In the genomic region with DNA sequence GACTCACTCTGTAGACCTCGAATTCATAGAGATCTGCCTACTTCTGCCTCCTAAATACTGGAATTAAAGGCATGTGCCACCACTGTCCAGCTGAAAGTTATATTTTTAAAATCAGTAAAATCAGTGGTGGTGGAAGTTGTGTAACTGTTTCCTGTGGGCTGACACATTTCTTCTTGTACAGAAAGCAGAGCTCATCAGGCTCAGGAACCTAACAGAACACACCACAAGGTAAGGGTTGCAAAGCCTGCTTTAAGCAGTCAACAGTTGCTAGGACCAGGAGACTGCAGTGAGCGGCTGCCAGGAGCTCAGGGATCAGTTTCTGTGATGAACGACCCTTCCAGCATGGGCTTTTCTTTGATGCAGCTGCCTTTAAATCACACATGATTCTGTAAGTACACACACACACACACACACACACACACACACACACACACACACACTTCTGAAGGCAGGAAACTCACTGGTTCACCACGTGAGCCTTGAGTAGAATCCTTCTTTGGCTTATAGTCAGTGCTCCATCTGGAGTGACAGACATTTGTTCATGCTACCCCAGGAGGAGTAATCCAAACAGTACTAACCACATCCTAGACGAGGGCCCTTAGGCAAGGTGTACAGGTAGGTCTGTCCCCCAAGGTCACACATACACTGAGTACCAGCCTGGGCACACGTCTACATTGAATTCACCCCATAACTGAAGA, we compare ENCODE assay signal across 23 mouse cellular contexts. TPM values are rescaled to one million over a fixed set of nuclear protein-coding genes. Genes with fewer than 3 reads are reported as not detected.
DNase-seq lines count a peak whose midpoint lies in the region; ATAC-seq and TF ChIP-seq lines count a peak whose summit lies in the region.
"Had no signal": no experiment of that assay in that cellular context is flagged by ENCODE, and none has a peak within 500 bp of the region (broad histone marks: within the 10 kb centered on the region; RNA-seq: fewer than 3 reads in every experiment).

No protein-coding gene starts in this region.

- TF ChIP-seq CTCF in intestine, postnatal 0 days (IDR thresholded peaks at IDR 0.05; ENCODE audit: low read depth) = no peak
- TF ChIP-seq CTCF in stomach, postnatal 0 days (IDR thresholded peaks at IDR 0.05; ENCODE audit: low read depth) = no peak

- H3K9ac ChIP-seq in intestine, embryonic 14.5 days (ENCODE audit: low read length) = no peak overlapping the region
- H3K9ac ChIP-seq in intestine, postnatal 0 days (ENCODE audit: low read depth, low read length) = no peak overlapping the region
- no peak overlapping the region for H3K9ac ChIP-seq in forebrain, embryonic 16.5 days (replicated peaks; ENCODE audit: low read depth, low read length)
- H3K9ac ChIP-seq in stomach, postnatal 0 days (ENCODE audit: low read length) = no peak overlapping the region
- H3K9ac ChIP-seq: heart, embryonic 13.5 days; liver, embryonic 13.5 days; lung, embryonic 15.5 days had no signal

- no peaks in the 10 kb centered on the region for H3K36me3 ChIP-seq in intestine, embryonic 14.5 days (ENCODE audit: control insufficient read depth, insufficient read depth, low read length)
- H3K36me3 ChIP-seq in intestine, postnatal 0 days (ENCODE audit: control insufficient read depth, insufficient read depth) = no peaks in the 10 kb centered on the region
- no peaks in the 10 kb centered on the region for H3K36me3 ChIP-seq in forebrain, embryonic 16.5 days (ENCODE audit: control insufficient read depth, insufficient read depth)
- no peaks in the 10 kb centered on the region for H3K36me3 ChIP-seq in stomach, postnatal 0 days (ENCODE audit: control insufficient read depth, insufficient read depth, low read length)
- H3K36me3 ChIP-seq: G1E; heart, embryonic 13.5 days; liver, embryonic 13.5 days; lung, embryonic 15.5 days had no signal

- no peak overlapping the region for H3K4me3 ChIP-seq in intestine, embryonic 14.5 days (ENCODE audit: low read depth, low read length)
- no peak overlapping the region for H3K4me3 ChIP-seq in intestine, postnatal 0 days (ENCODE audit: low read depth, low read length)
- no peak overlapping the region for H3K4me3 ChIP-seq in forebrain, embryonic 16.5 days (replicated peaks; ENCODE audit: low read length)
- no peak overlapping the region for H3K4me3 ChIP-seq in stomach, postnatal 0 days (ENCODE audit: low read depth, low read length)
- H3K4me3 ChIP-seq: erythroblast, embryonic 14.5 days; heart, embryonic 13.5 days; liver, embryonic 13.5 days; lung, embryonic 15.5 days; myocyte had no signal

- H3K4me1 ChIP-seq in intestine, embryonic 14.5 days (replicated peaks; ENCODE audit: control insufficient read depth, insufficient read depth, low read length) = no peaks in the 10 kb centered on the region
- no peaks in the 10 kb centered on the region for H3K4me1 ChIP-seq in intestine, postnatal 0 days (replicated peaks; ENCODE audit: control insufficient read depth, insufficient read depth, low read length)
- peaks cover 3% of the 10 kb centered on the region for H3K4me1 ChIP-seq in forebrain, embryonic 16.5 days (replicated peaks; ENCODE audit: control insufficient read depth, insufficient read depth, low read length)
- no peaks in the 10 kb centered on the region for H3K4me1 ChIP-seq in stomach, postnatal 0 days (replicated peaks; ENCODE audit: control insufficient read depth, insufficient read depth)
- H3K4me1 ChIP-seq: heart, embryonic 13.5 days; liver, embryonic 13.5 days; lung, embryonic 15.5 days had no signal

- TF ChIP-seq EP300 in stomach, postnatal 0 days (optimal IDR thresholded peaks at IDR 0.05) = no peak

- H3K27me3 ChIP-seq in intestine, embryonic 14.5 days (replicated peaks; ENCODE audit: control insufficient read depth, insufficient read depth, low read length) = no peaks in the 10 kb centered on the region
- H3K27me3 ChIP-seq in intestine, postnatal 0 days (replicated peaks; ENCODE audit: control insufficient read depth, insufficient read depth, low read length) = no peaks in the 10 kb centered on the region
- no peaks in the 10 kb centered on the region for H3K27me3 ChIP-seq in forebrain, embryonic 16.5 days (replicated peaks; ENCODE audit: control insufficient read depth, insufficient read depth, low read length)
- H3K27me3 ChIP-seq in stomach, postnatal 0 days (ENCODE audit: control insufficient read depth, insufficient read depth, low read length) = no peaks in the 10 kb centered on the region
- H3K27me3 ChIP-seq: heart, embryonic 13.5 days; liver, embryonic 13.5 days; lung, embryonic 15.5 days had no signal

- no peaks in the 10 kb centered on the region for H3K9me3 ChIP-seq in intestine, embryonic 14.5 days (ENCODE audit: control insufficient read depth, low read length)
- H3K9me3 ChIP-seq in intestine, postnatal 0 days (ENCODE audit: control insufficient read depth) = no peaks in the 10 kb centered on the region
- H3K9me3 ChIP-seq in forebrain, embryonic 16.5 days (ENCODE audit: control insufficient read depth, low read length) = no peaks in the 10 kb centered on the region
- no peaks in the 10 kb centered on the region for H3K9me3 ChIP-seq in stomach, postnatal 0 days (ENCODE audit: control insufficient read depth, low read length)
- H3K9me3 ChIP-seq: heart, embryonic 13.5 days; liver, embryonic 13.5 days; lung, embryonic 15.5 days had no signal

- H3K27ac ChIP-seq in intestine, embryonic 14.5 days (ENCODE audit: low read depth) = no peak overlapping the region
- H3K27ac ChIP-seq in intestine, postnatal 0 days (ENCODE audit: low read depth, low read length) = no peak overlapping the region
- no peak overlapping the region for H3K27ac ChIP-seq in forebrain, embryonic 16.5 days (ENCODE audit: low read length)
- H3K27ac ChIP-seq in stomach, postnatal 0 days (replicated peaks) = no peak overlapping the region
- H3K27ac ChIP-seq: heart, embryonic 13.5 days; hindbrain, postnatal 0 days; liver, embryonic 13.5 days; lung, embryonic 15.5 days; macrophage had no signal

- no peak overlapping the region for H3K4me2 ChIP-seq in intestine, embryonic 14.5 days (ENCODE audit: low read length)
- H3K4me2 ChIP-seq in intestine, postnatal 0 days (replicated peaks; ENCODE audit: low read depth) = no peak overlapping the region
- no peak overlapping the region for H3K4me2 ChIP-seq in forebrain, embryonic 16.5 days (ENCODE audit: low read length)
- no peak overlapping the region for H3K4me2 ChIP-seq in stomach, postnatal 0 days (replicated peaks; ENCODE audit: low read depth)
- H3K4me2 ChIP-seq: heart, embryonic 13.5 days; liver, embryonic 13.5 days; lung, embryonic 15.5 days had no signal

- WGBS in intestine, embryonic 14.5 days = 35% methylated on average over 6 of the region's 6 CpGs
- 56% methylated on average over 6 of the region's 6 CpGs for WGBS in intestine, postnatal 0 days
- WGBS in forebrain, embryonic 16.5 days = 61% methylated on average over 6 of the region's 6 CpGs
- 44% methylated on average over 6 of the region's 6 CpGs for WGBS in stomach, postnatal 0 days

- intact Hi-C loops in left cerebral cortex, postnatal 14 days (cut with DNase I) = no loop called here

- DNase-seq in intestine, embryonic 14.5 days (ENCODE audit: low spot score) = peak; percentile 21
- DNase-seq in CD4-positive, CD25-positive, alpha-beta regulatory T cell, adult 2 months (ENCODE audit: low read depth, low spot score) = peak; percentile 36
- peak; percentile 10 for DNase-seq in stomach, postnatal 0 days (ENCODE audit: low spot score)
- DNase-seq in neural tube, embryonic 10.5 days (ENCODE audit: extremely low spot score, low spot score) = no peak
- no peak for DNase-seq in left cerebral cortex, postnatal 14 days (ENCODE audit: low spot score in 2 of 2)
- DNase-seq in ovary, adult 18-20 months (ENCODE audit: low spot score) = no peak
- DNase-seq: B cell, adult 2 months; cerebellum, adult 11-12 months; cerebellum, postnatal 25 days; heart, postnatal 36 days; kidney, adult 9 months; liver, embryonic 13.5 days; midbrain, embryonic 14.5 days; right cerebral cortex, postnatal 14 days had no signal

- ATAC-seq in intestine, embryonic 14.5 days (replicated peaks; ENCODE audit: low FRiP score, low TSS enrichment, low read depth) = 0 out of 2 replicates have a peak, but pooled peaks have one; percentile 36
- no peak for ATAC-seq in intestine, postnatal 0 days
- ATAC-seq in forebrain, embryonic 16.5 days = 0 out of 2 replicates have a peak, but pooled peaks have one; percentile 62
- no peak for ATAC-seq in stomach, postnatal 0 days (ENCODE audit: low FRiP score, low TSS enrichment)
- ATAC-seq: hindbrain, postnatal 0 days had no signal

RNA-seq across cellular contexts. Expression of a gene that starts 40.4 kb away (rescaled TPM):
- polyA plus RNA-seq in intestine, embryonic 14.5 days (2014; fragmentation: Nextera tagmentation; extraction: Ambion mirVana) = 0.12 and 0.26 TPM in 2 replicates
- 0.08 and 0.14 TPM in 2 replicates for polyA plus RNA-seq in intestine, postnatal 0 days (2015; fragmentation: Nextera tagmentation; extraction: Ambion mirVana)
- 1.4 and 1.6 TPM in 2 replicates for polyA plus RNA-seq in forebrain, embryonic 16.5 days (2015; fragmentation: Nextera tagmentation; extraction: Ambion mirVana)
- 0.05 and 0.11 TPM in 2 replicates for polyA plus RNA-seq in stomach, postnatal 0 days (2015; fragmentation: Nextera tagmentation; extraction: Ambion mirVana)
- total RNA-seq in left cerebral cortex, postnatal 14 days (2021) = under 1 TPM; 0.35 to 0.68 TPM
- polyA plus RNA-seq: G1E; liver, embryonic 13.5 days; macrophage; myocyte had no signal

Comparison
In these comparisons a context has a peak if more than half of its experiments do, and no peak if none do; other contexts are left out.
1. ATAC-seq: peak in intestine, embryonic 14.5 days (single experiment) and forebrain, embryonic 16.5 days (single experiment); none in intestine, postnatal 0 days (single experiment) and stomach, postnatal 0 days (single experiment).
2. DNase-seq: peak in intestine, embryonic 14.5 days (single experiment), CD4-positive, CD25-positive, alpha-beta regulatory T cell, adult 2 months (single experiment) and stomach, postnatal 0 days (single experiment); none in neural tube, embryonic 10.5 days (single experiment), left cerebral cortex, postnatal 14 days (0 of 2) and ovary, adult 18-20 months (single experiment).